In genomic region chr15:77077906-77078305, GRCm38 (mm10) we compare ENCODE assay signal across 27 mouse cellular contexts. TPM values are rescaled to one million over a fixed set of nuclear protein-coding genes. Genes with fewer than 3 reads are reported as not detected.
A peak's percentile ranks its signal among the peaks of the same experiment; 100 is the strongest.
DNase-seq lines count a peak whose midpoint lies in the region; ATAC-seq and TF ChIP-seq lines count a peak whose summit lies in the region.
"Had no signal": no experiment of that assay in that cellular context is flagged by ENCODE, and none has a peak within 500 bp of the region (broad histone marks: within the 10 kb centered on the region; RNA-seq: fewer than 3 reads in every experiment).

No protein-coding gene starts in this region.

- H3K9ac ChIP-seq in liver, embryonic 12.5 days = no peak overlapping the region
- H3K9ac ChIP-seq in liver, embryonic 13.5 days = no peak overlapping the region
- no peak overlapping the region for H3K9ac ChIP-seq in liver, postnatal 0 days (replicated peaks)
- H3K9ac ChIP-seq: embryonic facial prominence, embryonic 15.5 days; hindbrain, embryonic 13.5 days had no signal

- H3K9me3 ChIP-seq in liver, embryonic 12.5 days (replicated peaks) = no peaks in the 10 kb centered on the region
- no peaks in the 10 kb centered on the region for H3K9me3 ChIP-seq in liver, embryonic 13.5 days (replicated peaks)
- H3K9me3 ChIP-seq in liver, postnatal 0 days (ENCODE audit: low read length) = no peaks in the 10 kb centered on the region
- H3K9me3 ChIP-seq: embryonic facial prominence, embryonic 15.5 days; forebrain, embryonic 10.5 days; heart, embryonic 10.5 days; hindbrain, embryonic 13.5 days had no signal

- peak overlapping the region; percentile 62 for H3K27ac ChIP-seq in gastrocnemius, adult 2 months
- no peak overlapping the region for H3K27ac ChIP-seq in liver, embryonic 12.5 days
- no peak overlapping the region for H3K27ac ChIP-seq in liver, embryonic 13.5 days
- peak overlapping the region; percentile 72 for H3K27ac ChIP-seq in liver, postnatal 0 days (ENCODE audit: low read depth)
- H3K27ac ChIP-seq: embryonic facial prominence, embryonic 15.5 days; forebrain, embryonic 10.5 days; heart, embryonic 10.5 days; hindbrain, postnatal 0 days had no signal

- intact Hi-C loops in gastrocnemius, adult 2 months (cut with DNase I) = no loop called here

- no peaks in the 10 kb centered on the region for H3K4me1 ChIP-seq in liver, embryonic 12.5 days
- peaks cover 4% of the 10 kb centered on the region; the same call in 1 of the 2 replicates for H3K4me1 ChIP-seq in liver, embryonic 13.5 days (replicated peaks)
- peaks cover 7% of the 10 kb centered on the region for H3K4me1 ChIP-seq in liver, postnatal 0 days (ENCODE audit: insufficient read depth)

- ATAC-seq in liver, embryonic 12.5 days = no peak
- ATAC-seq in liver, embryonic 13.5 days (ENCODE audit: low read depth) = peak; percentile 63
- ATAC-seq in liver, postnatal 0 days = peak; percentile 88
- ATAC-seq: CD4-positive, CD25-positive, alpha-beta regulatory T cell, adult 4 months; forebrain, embryonic 14.5 days; hindbrain, postnatal 0 days had no signal

- 72% methylated on average over 9 of the region's 9 CpGs for WGBS in liver, embryonic 12.5 days (ENCODE audit: insufficient replicate concordance)
- WGBS in liver, embryonic 13.5 days (ENCODE audit: insufficient replicate concordance) = 70% methylated on average over 9 of the region's 9 CpGs
- WGBS in liver, postnatal 0 days (ENCODE audit: insufficient replicate concordance) = 65% methylated on average over 9 of the region's 9 CpGs

- H3K36me3 ChIP-seq in liver, embryonic 12.5 days = peaks cover 25% of the 10 kb centered on the region
- H3K36me3 ChIP-seq in liver, embryonic 13.5 days = peaks cover 7% of the 10 kb centered on the region; the same call in 1 of the 2 replicates
- peaks cover 9% of the 10 kb centered on the region for H3K36me3 ChIP-seq in liver, postnatal 0 days (replicated peaks; ENCODE audit: insufficient read depth, low read length)

- no peak for DNase-seq in gastrocnemius, adult 2 months
- DNase-seq in gastrocnemius, postnatal 4 days (ENCODE audit: low spot score in 2 of 2) = no peak
- DNase-seq in liver = peak; percentile 24
- no peak for DNase-seq in liver, embryonic 13.5 days
- DNase-seq in liver, postnatal 0 days = peak; percentile 55
- DNase-seq in frontal cortex, postnatal 36 days (ENCODE audit: low spot score in 2 of 2) = no peak
- DNase-seq in heart, postnatal 4 days = no peak
- DNase-seq: adrenal gland, adult 2 months; adrenal gland, postnatal 25 days; B cell, adult 2 months; cerebellum, adult 18-20 months; cerebellum, adult 9-11 months; cerebellum, postnatal 36 days; embryo, embryonic 11 days; gastrocnemius, postnatal 14 days; heart, postnatal 10 days had no signal

- TF ChIP-seq CTCF in gastrocnemius, adult 2 months (IDR thresholded peaks at IDR 0.05) = no peak
- no peak for TF ChIP-seq CTCF in liver, postnatal 0 days (IDR thresholded peaks at IDR 0.05; ENCODE audit: low read depth)

- H3K4me2 ChIP-seq in liver, embryonic 12.5 days = no peak overlapping the region
- H3K4me2 ChIP-seq in liver, embryonic 13.5 days = no peak overlapping the region
- no peak overlapping the region for H3K4me2 ChIP-seq in liver, postnatal 0 days (ENCODE audit: low read depth, low read length)
- H3K4me2 ChIP-seq: embryonic facial prominence, embryonic 15.5 days; hindbrain, embryonic 13.5 days had no signal

- H3K4me3 ChIP-seq in gastrocnemius, adult 2 months = no peak overlapping the region
- H3K4me3 ChIP-seq in liver, embryonic 12.5 days = no peak overlapping the region
- H3K4me3 ChIP-seq in liver, embryonic 13.5 days (replicated peaks) = no peak overlapping the region
- no peak overlapping the region for H3K4me3 ChIP-seq in liver, postnatal 0 days (ENCODE audit: low read depth, low read length)
- H3K4me3 ChIP-seq: embryonic facial prominence, embryonic 15.5 days; erythroblast, embryonic 14.5 days; forebrain, embryonic 10.5 days; heart, embryonic 10.5 days; hindbrain, embryonic 13.5 days had no signal

- H3K27me3 ChIP-seq in liver, embryonic 12.5 days (replicated peaks) = no peaks in the 10 kb centered on the region; the same call in 1 of the 2 replicates
- no peaks in the 10 kb centered on the region for H3K27me3 ChIP-seq in liver, embryonic 13.5 days
- H3K27me3 ChIP-seq in liver, postnatal 0 days (ENCODE audit: insufficient read depth, low read length) = no peaks in the 10 kb centered on the region
- H3K27me3 ChIP-seq: embryonic facial prominence, embryonic 15.5 days; hindbrain, embryonic 13.5 days had no signal

- TF ChIP-seq EP300 in liver, postnatal 0 days (IDR thresholded peaks at IDR 0.05; ENCODE audit: low read depth) = no peak

RNA-seq across cellular contexts. Expression of gene Mb, which starts 27.4 kb away (rescaled TPM):
- 1,000 to 10,000 TPM; 3,091 to 7,772 TPM for total RNA-seq in gastrocnemius, adult 2 months (2021)
- total RNA-seq in gastrocnemius, postnatal 4 days (2021) = 100 to 1,000 TPM; 153 to 201 TPM
- polyA plus RNA-seq in liver, embryonic 12.5 days (2016; fragmentation: Nextera tagmentation; extraction: Ambion mirVana) = 0.17 TPM in 1 of 2 replicates, not detected in the other
- 0.39 and 0.98 TPM in 2 replicates for polyA plus RNA-seq in liver, embryonic 13.5 days (2015; fragmentation: Nextera tagmentation; extraction: Ambion mirVana)
- 0.15 and 6.6 TPM in 2 replicates for polyA plus RNA-seq in liver, postnatal 0 days (2015; fragmentation: Nextera tagmentation; extraction: Ambion mirVana)
- total RNA-seq in heart, postnatal 4 days (2021) = 1,000 to 10,000 TPM; 6,207 to 7,219 TPM
- total RNA-seq: granulocyte monocyte progenitor cell, adult 5-6 weeks; hematopoietic stem cell, adult 5-6 weeks; hindbrain, postnatal 0 days had no signal
- polyA plus RNA-seq: adrenal gland, adult 2 months; CD4-positive, CD25-positive, alpha-beta regulatory T cell, adult 4 months; erythroblast, embryonic 14.5 days; forebrain, embryonic 14.5 days had no signal

RNA-seq across cellular contexts. Expression of gene Apol6, which starts 33.4 kb away (rescaled TPM):
- 10 to 100 TPM; 27.7 to 71.1 TPM for total RNA-seq in gastrocnemius, adult 2 months (2021)
- 1 to 10 TPM; 5.9 to 7.8 TPM for total RNA-seq in gastrocnemius, postnatal 4 days (2021)
- polyA plus RNA-seq in liver, embryonic 12.5 days (2016; fragmentation: Nextera tagmentation; extraction: Ambion mirVana) = 0.14 and 0.25 TPM in 2 replicates
- polyA plus RNA-seq in liver, embryonic 13.5 days (2015; fragmentation: Nextera tagmentation; extraction: Ambion mirVana) = 0.19 and 0.36 TPM in 2 replicates
- polyA plus RNA-seq in liver, postnatal 0 days (2015; fragmentation: Nextera tagmentation; extraction: Ambion mirVana) = not detected in 2 replicates
- total RNA-seq in heart, postnatal 4 days (2021) = under 1 TPM; 0.62 to 0.65 TPM
- total RNA-seq: granulocyte monocyte progenitor cell, adult 5-6 weeks; hematopoietic stem cell, adult 5-6 weeks had no signal
- polyA plus RNA-seq: CD4-positive, CD25-positive, alpha-beta regulatory T cell, adult 4 months; forebrain, embryonic 14.5 days; hindbrain, embryonic 13.5 days; hindbrain, postnatal 0 days had no signal

Comparison
In these comparisons a context has a peak if more than half of its experiments do, and no peak if none do; other contexts are left out.
1. DNase-seq: peak in liver (single experiment) and liver, postnatal 0 days (single experiment); none in gastrocnemius, adult 2 months (single experiment), gastrocnemius, postnatal 4 days (0 of 2), liver, embryonic 13.5 days (single experiment), frontal cortex, postnatal 36 days (0 of 2) and heart, postnatal 4 days (single experiment).
2. H3K27ac ChIP-seq: peak in gastrocnemius, adult 2 months (single experiment) and liver, postnatal 0 days (single experiment); none in liver, embryonic 12.5 days (single experiment) and liver, embryonic 13.5 days (single experiment).
3. RNA of gene Mb, which starts 27.4 kb away (total RNA-seq): 3,091 to 7,772 TPM in gastrocnemius, adult 2 months and 6,207 to 7,219 TPM in heart, postnatal 4 days; 153 to 201 TPM in gastrocnemius, postnatal 4 days; every median in the first group is over 10 times any median in the second.
4. RNA of gene Apol6, which starts 33.4 kb away (total RNA-seq): 27.7 to 71.1 TPM in gastrocnemius, adult 2 months and 5.9 to 7.8 TPM in gastrocnemius, postnatal 4 days; 0.62 to 0.65 TPM in heart, postnatal 4 days; every median in the first group is over 4 times any median in the second.